Mouse (Mus musculus) megakaryocyte, embryonic 14.5 days (primary cell): ENCODE data around the gene 5730455P16Rik. TPM values are rescaled to one million over a fixed set of nuclear protein-coding genes. Genes with fewer than 3 reads are reported as not detected.

Experiments
- H3K27me3 ChIP-seq: replicated peaks from 2 replicates; pipeline ENCODE3; 2012; ENCODE audit warnings: inconsistent platforms
- H3K36me3 ChIP-seq: replicated peaks from 2 replicates; pipeline ENCODE3; 2012; ENCODE audit warnings: low read length, inconsistent platforms, mixed read lengths
- H3K4me1 ChIP-seq: 2 replicates; pipeline ENCODE4 v1.6.1; 2012; ENCODE audit warnings: inconsistent platforms
- H3K4me3 ChIP-seq: replicated peaks from 2 replicates; pipeline ENCODE3; 2012; ENCODE audit warnings: moderate library complexity, mild to moderate bottlenecking, inconsistent platforms
- H3K9me3 ChIP-seq: 2 replicates; pipeline ENCODE4 v1.6.1; 2012; ENCODE audit warnings: inconsistent platforms
- FLI1 ChIP-seq: IDR thresholded peaks from 2 replicates; pipeline ENCODE4 v1.6.1; 2012; ENCODE audit warnings: low read length, inconsistent platforms, mixed read lengths
- GATA1 ChIP-seq: IDR thresholded peaks from 3 replicates; pipeline ENCODE4 v1.6.1; 2012; ENCODE audit warnings: mixed read lengths, low read length, inconsistent platforms, borderline replicate concordance
- polyA plus RNA-seq: library from polyadenylated mRNA; stranded (reverse); fragments of >175 nt; gene quantifications from 2 replicates; pipeline ENCODE4 v1.2.3, GENCODE M21; 2012; ENCODE audit warnings: low replicate concordance; ENCODE audit not compliant: insufficient read depth

Gene 5730455P16Rik
- polyA plus RNA-seq, 1 experiment = 1.8 TPM

- no peak overlapping the region for H3K4me3 ChIP-seq
- H3K9me3 ChIP-seq = 0 out of 2 replicates have a peak, but pooled peaks cover 4% of the 10 kb centered on the region
- H3K36me3 ChIP-seq = no peaks in the 10 kb centered on the region
- H3K27me3 ChIP-seq = peaks cover 51% of the 10 kb centered on the region
- peaks cover 36% of the 10 kb centered on the region for H3K4me1 ChIP-seq
- TF ChIP-seq FLI1 (no peak), GATA1 (no peak)
These were observed 61.8 kb downstream of the 5730455P16Rik start for GRCm38 (mm10) chr11:80315743-80316639.

GRCm38 (mm10) chr11:80313944-80314343 is 63.9 kb downstream of the 5730455P16Rik start:
- TF ChIP-seq FLI1 = no peak
- no peak for TF ChIP-seq GATA1
- Histone ChIP-seq H3K4me1 (peaks cover 15% of the 10 kb centered on the region), H3K36me3 (no peaks in the 10 kb centered on the region), H3K9me3 (0 out of 2 replicates have a peak, but pooled peaks cover 4% of the 10 kb centered on the region), H3K27me3 (peaks cover 66% of the 10 kb centered on the region), H3K4me3 (no peak overlapping the region)

DNA sequence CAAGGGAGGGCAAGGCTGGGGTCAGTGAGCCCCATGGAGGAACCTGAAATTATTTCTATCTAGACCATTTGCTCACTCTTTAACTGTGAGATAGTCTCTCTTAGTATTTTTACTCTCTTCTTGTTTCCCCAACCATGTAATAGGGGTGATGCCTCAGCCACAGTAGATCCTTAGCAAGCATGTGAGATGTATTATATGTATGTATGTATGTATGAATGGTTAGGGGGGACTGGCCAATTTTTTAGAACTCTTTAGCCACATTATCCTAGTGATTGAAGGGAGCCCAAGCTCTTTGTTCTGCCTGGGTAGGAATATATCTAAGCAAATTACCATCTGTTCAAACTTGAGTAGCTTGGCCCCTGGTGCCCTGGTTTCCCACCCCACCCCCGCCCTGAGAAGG is 64.4 kb downstream of the 5730455P16Rik start:
- peaks cover 13% of the 10 kb centered on the region for H3K4me1 ChIP-seq
- H3K36me3 ChIP-seq = no peaks in the 10 kb centered on the region
- 0 out of 2 replicates have a peak, but pooled peaks cover 4% of the 10 kb centered on the region for H3K9me3 ChIP-seq
- no peak for TF ChIP-seq FLI1
- TF ChIP-seq GATA1 = no peak
- H3K27me3 ChIP-seq = peaks cover 69% of the 10 kb centered on the region
- H3K4me3 ChIP-seq = no peak overlapping the region

DNA sequence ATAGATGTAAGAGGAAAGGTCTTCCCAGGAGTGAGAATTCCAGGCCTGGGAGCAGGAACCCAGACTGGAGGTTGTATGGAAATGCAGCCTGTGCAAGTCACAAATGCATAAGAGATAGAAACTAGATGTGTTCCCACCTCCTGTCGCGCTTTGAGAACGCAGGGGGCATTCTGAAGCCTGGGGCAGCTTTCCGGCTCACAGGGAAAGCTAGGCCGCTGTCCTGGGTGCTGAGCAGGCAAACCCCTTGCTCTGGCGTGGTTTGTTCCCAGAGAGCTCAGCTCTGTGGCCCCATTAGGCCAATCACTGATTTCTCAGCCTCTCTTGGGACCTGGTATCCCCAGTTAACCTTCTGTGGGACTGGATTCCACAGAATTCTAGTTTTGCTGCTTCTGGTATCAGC is 65.3 kb downstream of the 5730455P16Rik start:
- peaks cover 10% of the 10 kb centered on the region; the same call in 1 of the 2 replicates for H3K4me1 ChIP-seq
- TF ChIP-seq FLI1 (no peak), GATA1 (no peak)
- H3K27me3 ChIP-seq = peaks cover 70% of the 10 kb centered on the region
- H3K4me3 ChIP-seq = no peak overlapping the region
- 0 out of 2 replicates have a peak, but pooled peaks cover 4% of the 10 kb centered on the region for H3K9me3 ChIP-seq
- H3K36me3 ChIP-seq = no peaks in the 10 kb centered on the region

DNA sequence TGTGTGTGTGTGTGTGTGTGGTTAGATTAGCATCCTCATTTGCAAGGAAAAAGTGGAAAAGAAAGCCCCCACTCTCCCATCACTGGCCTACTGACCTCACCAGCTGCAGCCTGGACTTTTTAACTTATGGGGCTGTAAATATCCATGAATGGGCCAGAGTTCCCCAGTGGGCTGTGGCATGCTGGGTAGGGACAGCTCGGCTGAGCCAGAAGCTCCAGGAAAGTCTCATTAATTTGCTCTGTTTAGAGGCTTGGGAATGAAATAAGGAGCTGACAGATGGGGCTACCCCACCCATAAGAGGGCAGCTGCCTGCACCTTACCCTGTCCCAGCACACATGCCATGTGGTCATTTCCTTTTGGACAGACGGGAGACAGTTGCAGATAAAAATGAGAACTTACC is 65.8 kb downstream of the 5730455P16Rik start:
- no peak overlapping the region for H3K4me3 ChIP-seq
- peaks cover 10% of the 10 kb centered on the region; the same call in 1 of the 2 replicates for H3K4me1 ChIP-seq
- peaks cover 74% of the 10 kb centered on the region for H3K27me3 ChIP-seq
- no peaks in the 10 kb centered on the region for H3K36me3 ChIP-seq
- 0 out of 2 replicates have a peak, but pooled peaks cover 4% of the 10 kb centered on the region for H3K9me3 ChIP-seq
- TF ChIP-seq GATA1 (no peak), FLI1 (no peak)

GRCm38 (mm10) chr11:80311271-80311670 is 66.6 kb downstream of the 5730455P16Rik start:
- Histone ChIP-seq H3K36me3 (no peaks in the 10 kb centered on the region), H3K27me3 (peaks cover 75% of the 10 kb centered on the region), H3K9me3 (peaks cover under 1% of the 10 kb centered on the region), H3K4me1 (peaks cover 10% of the 10 kb centered on the region; the same call in 1 of the 2 replicates), H3K4me3 (no peak overlapping the region)
- TF ChIP-seq GATA1 (no peak), FLI1 (no peak)

Other genes starting within 250 kb of the 5730455P16Rik start
- 0.44 TPM in 1 of 2 replicates, not detected in the other for gene Tefm, start 235.9 kb downstream of the 5730455P16Rik start, polyA plus RNA-seq
- gene Adap2, start 223.9 kb downstream of the 5730455P16Rik start, polyA plus RNA-seq = 4.2 TPM in 1 of 2 replicates, not detected in the other
- gene Rnf135, start 194.2 kb downstream of the 5730455P16Rik start, polyA plus RNA-seq = 2.6 and 3.6 TPM in 2 replicates
- 2.6 and 3.2 TPM in 2 replicates for gene Rhot1, start 169.0 kb downstream of the 5730455P16Rik start, polyA plus RNA-seq
- gene Rhbdl3, start 77.1 kb downstream of the 5730455P16Rik start, polyA plus RNA-seq = 3.2 and 5.6 TPM in 2 replicates
- gene Zfp207, start 5.2 kb upstream of the 5730455P16Rik start, polyA plus RNA-seq = 11.3 and 21.4 TPM in 2 replicates
- gene Psmd11, start 50.6 kb upstream of the 5730455P16Rik start, polyA plus RNA-seq = 11.2 and 54.6 TPM in 2 replicates
- gene Cdk5r1, start 99.0 kb upstream of the 5730455P16Rik start, polyA plus RNA-seq = 0.84 and 2.5 TPM in 2 replicates